Mouse (Mus musculus): ENCODE measurements around the gene Plekhf1.
A peak's percentile ranks its signal among the peaks of the same experiment; 100 is the strongest.

The Plekhf1 gene

GRCm38 (mm10) chr7:38188281-38189075 lies 39.3 kb downstream of the Plekhf1 start:
- no peak for DNase-seq (ENCODE audit: low read depth, low spot score)

- DNase-seq (ENCODE audit: low read depth, low spot score), result no peak
These were observed 40.0 kb downstream of the Plekhf1 start for GRCm38 (mm10) chr7:38187796-38188195.

- no peak for DNase-seq (ENCODE audit: low read depth, low spot score)
These were observed 41.0 kb downstream of the Plekhf1 start for GRCm38 (mm10) chr7:38186861-38187260.

- no peak for DNase-seq (ENCODE audit: low read depth, low spot score)
These were observed 43.0 kb downstream of the Plekhf1 start for GRCm38 (mm10) chr7:38184786-38185185.

GRCm38 (mm10) chr7:38184418-38184745 lies 43.4 kb downstream of the Plekhf1 start:
- no peak for DNase-seq (ENCODE audit: low read depth, low spot score)

- peak; percentile 44 for DNase-seq (ENCODE audit: low read depth, low spot score)
These were observed 44.0 kb downstream of the Plekhf1 start for GRCm38 (mm10) chr7:38183709-38184417.

GRCm38 (mm10) chr7:38182962-38183687 lies 44.7 kb downstream of the Plekhf1 start, which contains the start of gene 1600014C10Rik:
TSS of gene 1600014C10Rik (plus strand) at chr7:38183217.
- DNase-seq (ENCODE audit: low read depth, low spot score), result no peak

- peak; percentile 66 for DNase-seq (ENCODE audit: low read depth, low spot score)
These were observed 45.2 kb downstream of the Plekhf1 start for GRCm38 (mm10) chr7:38182596-38182961.

- DNase-seq (ENCODE audit: low read depth, low spot score), result no peak
These were observed 46.5 kb downstream of the Plekhf1 start for GRCm38 (mm10) chr7:38181366-38181765.

GRCm38 (mm10) chr7:38179896-38180295 lies 47.9 kb downstream of the Plekhf1 start:
- DNase-seq (ENCODE audit: low read depth, low spot score), result no peak

- DNase-seq (ENCODE audit: low read depth, low spot score), result no peak
These were observed 51.8 kb downstream of the Plekhf1 start for GRCm38 (mm10) chr7:38176056-38176455.

- DNase-seq (ENCODE audit: low read depth, low spot score), result no peak
These were observed 53.3 kb downstream of the Plekhf1 start for GRCm38 (mm10) chr7:38174321-38175148.

GRCm38 (mm10) chr7:38173871-38174270 lies 53.9 kb downstream of the Plekhf1 start:
- no peak for DNase-seq (ENCODE audit: low read depth, low spot score)

GRCm38 (mm10) chr7:38167724-38168141 lies 60.1 kb downstream of the Plekhf1 start:
- no peak for DNase-seq (ENCODE audit: low read depth, low spot score)
